Mouse (Mus musculus): Measurements from ENCODE around the gene Itgb1bp2. TPM values are rescaled to one million over a fixed set of nuclear protein-coding genes. Genes with fewer than 3 reads are reported as not detected.

Itgb1bp2 gene
- polyA plus RNA-seq, 1 experiment from 2014 or later = 1.6 TPM

- Histone ChIP-seq H3K9ac (0 out of 2 replicates have a peak overlapping the region, but pooled peaks have one; percentile 32), H3K4me3 (ENCODE audit: low read depth, low read length) (peak overlapping the region; percentile 59), H3K4me1 (ENCODE audit: insufficient read depth) (no peaks in the 10 kb centered on the region), H3K9me3 (ENCODE audit: low read depth, low read length) (no peaks in the 10 kb centered on the region), H3K36me3 (ENCODE audit: insufficient read depth) (peaks cover 20% of the 10 kb centered on the region), H3K27me3 (ENCODE audit: insufficient read depth, low read length) (no peaks in the 10 kb centered on the region), H3K27ac (ENCODE audit: low read depth) (peak overlapping the region; percentile 90), H3K4me2 (peak overlapping the region; percentile 55)
- no peak for ATAC-seq (ENCODE audit: insufficient read depth)
- whole genome bisulfite sequencing = 15% methylated on average over 7 of the region's 7 CpGs
- no peak for TF ChIP-seq CTCF (IDR thresholded peaks at IDR 0.05; ENCODE audit: low read depth)
- DNase-seq = no peak
These were observed 20.1 kb upstream of the Itgb1bp2 start for GRCm38 (mm10) chrX:101428785-101429141.

GRCm38 (mm10) chrX:101429142-101429949 lies 19.5 kb upstream of the Itgb1bp2 start, which contains the start of gene Nono:
Nono (plus strand) TSS chrX:101429318.
- DNase-seq (peak; percentile 97), ATAC-seq (ENCODE audit: insufficient read depth) (peak; percentile 96)
- no peaks in the 10 kb centered on the region for H3K27me3 ChIP-seq (ENCODE audit: insufficient read depth, low read length)
- peak within 1 kb of the TSS; percentile 90 for H3K9ac ChIP-seq
- no peaks in the 10 kb centered on the region for H3K9me3 ChIP-seq (ENCODE audit: low read depth, low read length)
- H3K4me3 ChIP-seq (ENCODE audit: low read depth, low read length) = peak within 1 kb of the TSS; percentile 59
- H3K4me1 ChIP-seq (ENCODE audit: insufficient read depth) = no peaks in the 10 kb centered on the region
- 11% methylated on average over 50 of the region's 51 CpGs for WGBS
- TF ChIP-seq CTCF (IDR thresholded peaks at IDR 0.05; ENCODE audit: low read depth) = peak; percentile 45
- peak within 1 kb of the TSS; percentile 97 for H3K27ac ChIP-seq (ENCODE audit: low read depth)
- peaks cover 24% of the 10 kb centered on the region for H3K36me3 ChIP-seq (ENCODE audit: insufficient read depth)
- peak within 1 kb of the TSS; percentile 63 for H3K4me2 ChIP-seq

- H3K4me1 ChIP-seq (ENCODE audit: insufficient read depth) = no peaks in the 10 kb centered on the region
- DNase-seq = peak; percentile 41
- peak; percentile 59 for ATAC-seq (ENCODE audit: insufficient read depth)
- peak overlapping the region; percentile 63 for H3K4me2 ChIP-seq
- H3K9ac ChIP-seq = peak overlapping the region; percentile 90
- no peak for TF ChIP-seq CTCF (IDR thresholded peaks at IDR 0.05; ENCODE audit: low read depth)
- H3K27ac ChIP-seq (ENCODE audit: low read depth) = peak overlapping the region; percentile 97
- H3K9me3 ChIP-seq (ENCODE audit: low read depth, low read length) = no peaks in the 10 kb centered on the region
- WGBS = 9% methylated on average over 14 of the region's 14 CpGs
- peak overlapping the region; percentile 59 for H3K4me3 ChIP-seq (ENCODE audit: low read depth, low read length)
- no peaks in the 10 kb centered on the region for H3K27me3 ChIP-seq (ENCODE audit: insufficient read depth, low read length)
- peaks cover 26% of the 10 kb centered on the region for H3K36me3 ChIP-seq (ENCODE audit: insufficient read depth)
These were observed 18.9 kb upstream of the Itgb1bp2 start for GRCm38 (mm10) chrX:101429976-101430375.

GRCm38 (mm10) chrX:101451147-101451546 lies 2.3 kb downstream of the Itgb1bp2 start:
- no peak overlapping the region for H3K4me3 ChIP-seq (ENCODE audit: low read depth, low read length)
- DNase-seq (no peak), ATAC-seq (ENCODE audit: insufficient read depth) (no peak)
- H3K4me2 ChIP-seq = no peak overlapping the region
- peaks cover 45% of the 10 kb centered on the region for H3K36me3 ChIP-seq (ENCODE audit: insufficient read depth)
- no peak for TF ChIP-seq CTCF (IDR thresholded peaks at IDR 0.05; ENCODE audit: low read depth)
- no peaks in the 10 kb centered on the region for H3K27me3 ChIP-seq (ENCODE audit: insufficient read depth, low read length)
- 46% methylated on average over 1 of the region's 1 CpGs for WGBS
- H3K27ac ChIP-seq (ENCODE audit: low read depth) = no peak overlapping the region
- H3K9me3 ChIP-seq (ENCODE audit: low read depth, low read length) = no peaks in the 10 kb centered on the region
- no peak overlapping the region for H3K9ac ChIP-seq
- H3K4me1 ChIP-seq (ENCODE audit: insufficient read depth) = no peaks in the 10 kb centered on the region

GRCm38 (mm10) chrX:101451591-101451990 lies 2.7 kb downstream of the Itgb1bp2 start:
- Histone ChIP-seq H3K27ac (ENCODE audit: low read depth) (no peak overlapping the region), H3K36me3 (ENCODE audit: insufficient read depth) (peaks cover 40% of the 10 kb centered on the region), H3K27me3 (ENCODE audit: insufficient read depth, low read length) (no peaks in the 10 kb centered on the region), H3K4me3 (ENCODE audit: low read depth, low read length) (no peak overlapping the region), H3K4me2 (no peak overlapping the region), H3K9me3 (ENCODE audit: low read depth, low read length) (no peaks in the 10 kb centered on the region), H3K9ac (no peak overlapping the region), H3K4me1 (ENCODE audit: insufficient read depth) (no peaks in the 10 kb centered on the region)
- TF ChIP-seq CTCF (IDR thresholded peaks at IDR 0.05; ENCODE audit: low read depth) = no peak
- WGBS = 73% methylated on average over 3 of the region's 3 CpGs
- no peak for ATAC-seq (ENCODE audit: insufficient read depth)
- no peak for DNase-seq

GRCm38 (mm10) chrX:101472202-101472601 lies 23.3 kb downstream of the Itgb1bp2 start:
- ATAC-seq (ENCODE audit: insufficient read depth) (no peak), DNase-seq (no peak)
- Histone ChIP-seq H3K27me3 (ENCODE audit: insufficient read depth, low read length) (no peaks in the 10 kb centered on the region), H3K9me3 (ENCODE audit: low read depth, low read length) (no peaks in the 10 kb centered on the region), H3K27ac (ENCODE audit: low read depth) (no peak overlapping the region), H3K4me3 (ENCODE audit: low read depth, low read length) (no peak overlapping the region), H3K36me3 (ENCODE audit: insufficient read depth) (peaks cover 9% of the 10 kb centered on the region; the same call in 1 of the 2 replicates), H3K4me2 (no peak overlapping the region), H3K9ac (no peak overlapping the region), H3K4me1 (ENCODE audit: insufficient read depth) (no peaks in the 10 kb centered on the region)
- no peak for TF ChIP-seq CTCF (IDR thresholded peaks at IDR 0.05; ENCODE audit: low read depth)
- 91% methylated on average over 4 of the region's 4 CpGs for WGBS

- H3K27me3 ChIP-seq (ENCODE audit: insufficient read depth, low read length) = no peaks in the 10 kb centered on the region
These were observed 32.9 kb downstream of the Itgb1bp2 start for GRCm38 (mm10) chrX:101481604-101482350.

More at GRCm38 (mm10) chrX:101481604-101482350, 32.9 kb downstream of the Itgb1bp2 start:
- no peaks in the 10 kb centered on the region for H3K36me3 ChIP-seq (ENCODE audit: insufficient read depth)
- H3K4me3 ChIP-seq (ENCODE audit: low read depth, low read length) = no peak overlapping the region
- no peak for TF ChIP-seq CTCF (IDR thresholded peaks at IDR 0.05; ENCODE audit: low read depth)
- WGBS = 77% methylated on average over 6 of the region's 6 CpGs
- ATAC-seq (ENCODE audit: insufficient read depth) = no peak
- H3K27ac ChIP-seq (ENCODE audit: low read depth) = no peak overlapping the region
- no peaks in the 10 kb centered on the region for H3K9me3 ChIP-seq (ENCODE audit: low read depth, low read length)
- DNase-seq = no peak
- H3K4me2 ChIP-seq = no peak overlapping the region
- no peaks in the 10 kb centered on the region for H3K4me1 ChIP-seq (ENCODE audit: insufficient read depth)
- no peak overlapping the region for H3K9ac ChIP-seq

All from lung, embryonic 14.5 days (tissue).